Mouse (Mus musculus) liver (tissue): ENCODE results near the gene Cnn2.
"Not testable (repeated sequence)": the region's sequence is repeated elsewhere in the genome, so short reads cannot be mapped to it uniquely, and the experiment has no call there.

Source experiments
- DNase-seq: peaks from one replicate; pipeline ENCODE4 v3.0.0-alpha.2; 2020; ENCODE audit warnings: mixed read lengths

Gene Cnn2

GRCm38 (mm10) chr10:80020191-80020590 is 31.8 kb downstream of the Cnn2 start:
- DNase-seq, result no peak

DNA sequence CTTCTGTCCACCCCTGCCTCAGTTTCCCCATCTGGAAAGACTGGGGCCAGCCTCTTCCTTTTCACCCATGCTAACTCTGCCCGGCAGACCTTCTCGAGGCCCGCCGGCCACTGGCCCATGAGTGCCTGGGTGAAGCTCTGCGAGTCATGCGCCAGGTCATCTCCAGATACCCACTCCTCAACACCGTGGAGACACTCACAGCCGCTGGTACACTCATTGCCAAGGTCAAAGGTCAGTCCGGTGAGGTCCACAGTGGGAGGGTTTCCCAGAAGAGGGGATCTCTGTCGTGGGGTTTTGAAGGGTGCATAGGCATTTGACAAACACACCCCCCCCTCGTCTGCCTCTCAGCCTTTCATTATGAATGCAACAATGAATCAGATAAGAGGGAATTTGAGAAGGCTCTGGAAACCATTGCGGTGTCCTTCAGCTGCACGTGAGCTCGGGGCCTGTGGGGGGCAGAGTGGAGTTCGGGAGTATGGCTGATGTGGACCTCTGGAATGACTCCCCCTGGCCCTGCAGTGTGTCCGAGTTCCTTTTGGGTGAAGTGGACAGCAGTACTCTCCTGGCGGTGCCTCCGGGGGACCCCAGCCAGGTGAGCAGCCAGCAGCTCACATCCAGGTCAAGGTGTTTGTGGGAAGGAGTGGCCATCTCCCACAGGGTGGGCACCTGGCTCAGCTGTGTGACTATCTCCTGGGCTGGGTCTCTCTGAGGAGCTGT is 32.4 kb downstream of the Cnn2 start:
- no peak for DNase-seq

- DNase-seq, result no peak
These were observed 32.9 kb downstream of the Cnn2 start for GRCm38 (mm10) chr10:80021320-80021641.

DNA sequence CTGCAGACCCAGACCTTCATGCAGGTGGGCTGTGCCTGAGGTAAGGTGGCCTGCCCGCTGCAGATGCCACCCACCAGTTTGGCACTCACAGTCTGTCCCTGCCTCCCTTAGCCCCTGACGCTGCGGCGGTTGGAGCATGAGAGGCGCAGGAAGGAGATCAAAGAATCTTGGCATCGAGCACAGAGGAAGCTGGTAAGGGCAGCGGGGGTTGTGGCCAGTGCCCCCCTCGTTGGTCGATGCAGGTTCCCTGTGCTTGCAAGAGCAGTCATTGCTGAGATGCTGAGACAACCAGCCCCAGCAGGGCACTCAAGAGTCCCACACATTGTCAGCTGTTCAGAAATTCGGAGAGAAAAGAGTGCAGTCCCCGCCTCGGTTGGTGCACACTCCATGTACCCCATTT is 33.8 kb downstream of the Cnn2 start:
- no peak for DNase-seq

DNA sequence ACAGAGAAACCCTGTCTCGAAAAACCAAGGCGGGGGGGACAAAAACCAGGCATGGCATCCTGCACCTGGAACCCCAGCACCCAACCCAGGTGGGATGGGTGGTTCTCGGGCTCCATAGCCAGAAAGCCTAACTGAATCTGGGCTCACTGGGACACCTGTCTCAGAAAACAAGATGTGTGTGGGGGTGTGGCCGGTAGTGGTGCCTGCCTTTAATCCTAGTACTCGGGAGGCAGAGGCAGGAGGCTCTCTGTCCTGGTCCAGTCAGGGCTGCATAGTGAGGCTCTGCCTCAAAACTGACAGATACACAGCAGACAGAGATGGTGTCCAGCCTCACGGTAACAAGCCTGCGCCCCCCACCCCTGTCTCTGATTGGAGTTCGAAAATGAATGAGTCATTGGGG is 34.4 kb downstream of the Cnn2 start:
- DNase-seq, result no peak

DNA sequence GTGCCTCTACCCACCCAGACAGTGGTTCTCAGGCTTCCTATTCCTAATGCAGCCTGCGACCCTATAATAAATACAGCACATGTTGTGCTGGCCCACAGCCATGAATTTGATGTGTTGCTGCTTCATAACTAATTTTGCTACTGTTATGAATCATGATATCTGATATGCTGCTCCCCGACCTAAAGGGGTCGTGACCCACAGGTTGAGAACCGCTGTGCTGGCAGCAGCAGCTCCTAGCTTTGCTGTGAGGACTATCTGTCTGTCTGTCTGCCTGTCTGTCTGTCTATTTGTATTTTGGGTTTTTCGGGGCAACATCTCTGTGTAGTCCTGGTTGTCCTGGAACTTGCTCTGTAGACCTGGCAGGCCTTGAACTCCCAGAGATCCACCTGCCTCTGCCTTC is 35.4 kb downstream of the Cnn2 start:
- DNase-seq, result no peak

GRCm38 (mm10) chr10:80024229-80025043 is 36.1 kb downstream of the Cnn2 start:
- DNase-seq, result no peak

DNA sequence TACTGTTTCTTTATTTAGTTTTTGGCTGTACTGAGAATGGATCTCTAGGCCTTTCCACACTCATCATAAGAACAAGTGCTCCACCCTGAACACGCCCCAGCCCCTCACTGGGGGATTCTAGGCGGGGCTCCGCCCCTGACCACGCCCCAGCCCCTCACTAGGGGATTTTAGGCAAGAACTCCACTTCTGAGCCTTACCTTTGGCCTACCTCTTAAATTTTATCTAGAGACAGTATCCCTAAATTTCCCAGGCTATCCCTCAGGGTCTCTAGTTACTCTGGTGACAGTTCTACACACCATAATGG is 36.6 kb downstream of the Cnn2 start:
- no peak for DNase-seq

DNA sequence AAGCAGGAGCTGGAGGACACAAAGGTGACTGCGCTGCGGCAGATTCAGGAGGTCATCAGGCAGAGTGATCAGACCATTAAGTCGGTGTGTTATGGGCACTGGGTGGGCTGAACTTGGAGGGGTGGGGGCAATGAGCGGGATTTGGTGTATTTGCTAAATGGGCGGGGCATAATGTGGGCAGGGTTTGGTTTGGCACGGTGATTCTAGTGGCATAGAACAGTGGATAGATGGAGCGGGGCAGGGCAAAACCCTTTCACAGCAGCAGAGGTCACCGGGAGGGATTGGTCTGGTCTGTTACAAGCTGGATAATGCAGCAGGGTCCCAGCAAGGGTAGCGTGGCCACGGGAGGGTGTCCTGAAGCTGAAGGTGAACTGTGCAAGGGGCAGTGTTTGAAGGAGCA is 37.1 kb downstream of the Cnn2 start:
- no peak for DNase-seq

DNA sequence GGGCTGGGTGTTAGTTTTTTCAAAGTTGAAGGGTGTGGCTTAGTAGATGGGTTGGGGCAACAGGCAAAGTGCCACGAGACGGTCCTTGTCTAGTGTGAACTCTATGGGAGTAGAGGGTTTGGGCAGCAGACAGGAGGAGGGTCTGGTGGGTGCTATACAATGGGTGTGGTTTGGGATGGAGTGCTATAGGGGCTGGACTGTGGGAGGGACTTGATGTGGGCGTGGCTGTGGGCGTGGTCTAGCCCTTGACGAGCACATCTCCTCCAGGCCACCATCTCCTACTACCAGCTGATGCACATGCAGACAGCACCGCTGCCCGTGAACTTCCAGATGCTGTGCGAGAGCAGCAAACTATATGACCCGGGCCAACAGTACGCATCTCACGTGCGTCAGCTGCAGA is 37.5 kb downstream of the Cnn2 start:
- peak; percentile 72 for DNase-seq

DNA sequence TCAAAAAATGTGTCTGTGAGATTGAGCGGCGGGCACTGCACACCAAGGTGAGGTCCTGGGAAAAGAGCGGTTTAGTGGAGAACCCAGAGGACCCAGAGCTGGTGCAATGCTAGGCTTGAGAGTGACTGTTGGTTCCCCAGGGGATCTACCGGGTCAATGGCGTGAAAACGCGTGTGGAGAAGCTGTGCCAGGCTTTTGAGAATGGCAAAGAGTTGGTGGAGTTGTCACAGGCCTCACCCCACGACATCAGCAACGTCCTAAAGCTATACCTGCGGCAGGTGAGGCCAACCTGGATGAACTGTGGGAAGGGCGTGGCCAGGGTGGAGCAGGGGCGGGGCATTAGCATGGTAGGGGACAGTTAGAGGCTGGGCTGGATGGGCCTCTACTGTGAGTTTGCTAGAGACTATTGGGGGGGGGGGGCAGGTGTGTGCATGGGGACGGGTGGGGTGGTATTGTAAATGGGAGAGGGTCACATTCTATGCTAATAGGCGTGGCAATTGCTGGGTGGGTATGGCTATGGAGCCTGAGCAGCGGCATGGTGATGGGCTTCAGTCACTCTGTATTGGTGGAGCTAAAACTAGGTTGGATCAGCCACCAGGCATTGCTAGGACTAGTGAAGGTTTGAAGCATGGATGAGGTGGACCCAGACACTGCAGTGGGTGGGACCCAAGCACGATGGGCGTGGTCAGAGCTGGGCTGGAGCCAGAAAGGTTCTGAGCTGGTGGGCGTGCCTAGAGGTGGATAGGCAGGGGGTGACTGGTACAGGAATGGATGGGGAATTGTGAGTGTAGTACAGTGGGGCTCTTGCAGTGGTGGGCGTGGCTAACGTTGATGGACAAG is 39.5 kb downstream of the Cnn2 start:
- DNase-seq, result peak; percentile 71

DNA sequence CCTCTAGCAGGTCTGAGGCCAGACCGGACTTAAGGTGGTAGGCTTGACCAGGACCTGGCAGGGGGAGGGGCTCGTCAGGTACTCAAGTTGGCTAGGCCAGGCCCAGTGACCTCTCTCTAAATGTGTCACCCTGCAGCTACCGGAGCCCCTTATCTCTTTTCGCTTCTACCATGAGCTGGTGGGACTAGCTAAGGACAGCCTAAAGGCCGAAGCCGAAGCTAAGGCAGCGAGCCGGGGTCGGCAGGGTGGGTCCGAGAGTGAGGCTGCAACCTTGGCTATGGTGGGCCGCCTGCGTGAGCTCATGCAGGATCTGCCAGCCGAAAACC is 40.1 kb downstream of the Cnn2 start:
- DNase-seq, result no peak

DNA sequence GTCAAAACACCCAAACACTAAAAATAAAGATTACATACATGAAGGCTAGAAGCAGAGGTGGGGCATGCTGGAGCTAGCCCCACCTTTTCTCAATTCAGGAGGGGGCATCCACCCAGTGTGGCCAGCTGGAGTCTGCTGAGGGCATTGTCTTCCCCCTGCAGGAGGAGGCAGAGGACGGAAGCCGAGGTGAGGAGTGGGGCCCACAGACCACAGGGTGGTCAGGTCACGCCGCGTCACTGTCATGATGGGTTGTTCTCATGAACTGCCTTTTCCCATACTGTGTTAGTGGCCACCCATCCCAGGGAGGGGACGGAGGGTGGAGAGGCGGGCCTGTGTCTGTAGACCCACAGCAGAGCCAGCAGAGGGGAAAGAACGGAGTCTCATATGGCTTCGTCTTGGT is 41.8 kb downstream of the Cnn2 start:
- no peak for DNase-seq

- no peak for DNase-seq
These were observed 42.4 kb downstream of the Cnn2 start for GRCm38 (mm10) chr10:80030736-80031135.

GRCm38 (mm10) chr10:80032799-80033480 is 44.6 kb downstream of the Cnn2 start:
- peak; percentile 58 for DNase-seq

DNA sequence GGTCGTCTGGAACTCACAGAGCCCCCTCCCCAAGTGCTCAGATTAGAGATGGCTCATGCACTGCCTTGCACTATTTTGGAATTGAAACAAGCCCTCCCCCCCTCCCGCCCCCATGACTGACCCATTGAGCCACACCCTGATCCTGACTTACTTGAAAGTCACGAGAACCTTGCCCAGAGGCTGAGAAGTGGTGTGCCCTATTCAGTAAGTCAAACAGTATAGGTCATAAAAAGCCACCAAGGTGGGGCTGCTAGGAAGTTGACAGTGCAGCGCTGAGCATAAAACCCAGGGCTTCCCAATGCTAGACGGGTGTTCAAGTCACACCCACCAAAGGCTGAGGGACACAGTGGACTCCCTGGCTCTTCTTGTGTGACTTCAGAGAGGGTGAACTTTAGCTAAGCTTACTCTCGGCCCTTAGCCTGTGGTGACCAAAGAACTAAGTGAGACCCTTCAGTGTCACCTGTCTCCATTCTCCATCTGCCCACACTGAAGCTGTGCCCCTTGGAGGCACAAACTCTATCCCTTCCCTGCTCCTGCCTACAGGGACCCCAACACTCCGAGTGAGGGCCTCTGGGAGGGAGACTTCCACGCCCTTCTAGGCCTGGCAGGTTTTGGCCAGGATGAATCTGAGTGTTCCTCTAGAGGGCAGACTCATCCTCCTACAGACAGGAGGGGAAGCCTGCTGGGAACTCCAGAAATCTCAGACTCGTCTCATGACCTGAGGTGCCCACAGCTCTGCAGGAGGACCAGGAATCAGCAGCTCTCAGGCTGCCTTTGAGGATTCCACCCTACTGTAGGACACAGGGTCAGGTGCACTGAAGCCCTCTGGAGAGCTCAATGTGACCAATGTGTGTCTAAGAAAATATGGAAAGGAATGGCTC is 45.4 kb downstream of the Cnn2 start:
- DNase-seq, result peak; percentile 45

- no peak for DNase-seq
These were observed 46.8 kb downstream of the Cnn2 start for GRCm38 (mm10) chr10:80035148-80035547.

DNA sequence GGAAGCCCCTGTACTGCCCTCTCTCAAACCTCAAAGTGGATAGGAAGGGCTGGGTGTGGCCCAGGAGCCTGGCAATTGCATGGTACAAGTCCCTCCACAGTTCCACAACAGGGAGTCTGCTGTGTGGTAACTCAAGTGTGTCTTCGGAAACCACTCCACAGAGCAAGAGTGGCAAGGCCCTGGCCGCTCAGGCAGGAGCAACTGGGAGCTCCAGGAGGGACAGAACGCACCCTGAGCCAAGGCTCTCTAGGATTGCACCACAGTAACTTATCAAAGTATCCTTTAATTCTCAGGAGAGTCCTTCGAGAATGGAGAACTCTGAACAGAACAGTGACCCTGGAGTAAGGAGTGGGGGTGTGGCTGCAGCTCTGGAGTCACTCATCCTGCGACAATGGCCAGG is 47.3 kb downstream of the Cnn2 start:
- no peak for DNase-seq

GRCm38 (mm10) chr10:80036832-80037231 is 48.4 kb downstream of the Cnn2 start:
- DNase-seq, result no peak

GRCm38 (mm10) chr10:80039559-80039979 is 51.2 kb downstream of the Cnn2 start, which contains the start of gene Polr2e:
Gene Polr2e (minus strand): TSS chr10:80039795.
- DNase-seq, result peak; percentile 97

DNA sequence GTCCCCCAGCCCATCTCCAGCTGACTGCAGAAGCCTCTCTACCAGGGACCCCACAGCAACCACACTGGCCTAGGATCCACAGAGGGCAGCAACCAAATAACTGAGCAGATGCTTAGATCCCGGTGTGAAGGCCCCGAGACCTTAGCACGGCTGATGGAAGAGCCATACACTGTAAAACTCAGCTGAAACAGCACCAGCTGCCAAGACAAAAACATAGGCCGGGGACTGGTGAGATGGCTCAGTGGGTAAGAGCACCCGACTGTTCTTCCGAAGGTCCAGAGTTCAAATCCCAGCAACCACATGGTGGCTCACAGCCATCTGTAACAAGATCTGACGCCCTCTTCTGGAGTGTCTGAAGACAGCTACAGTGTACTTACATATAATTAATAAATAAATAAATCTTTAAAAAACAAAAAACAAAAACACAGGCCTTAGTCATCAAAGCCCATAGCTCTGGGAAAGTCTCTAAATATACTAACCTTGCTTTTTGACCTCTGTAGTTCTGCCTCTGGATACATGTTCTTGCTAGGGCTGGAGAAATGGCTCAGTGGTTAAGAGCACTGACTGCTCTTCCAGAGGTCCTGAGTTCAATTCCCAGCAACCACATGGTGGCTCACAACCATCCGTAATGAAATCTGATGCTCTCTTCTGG is 53.2 kb downstream of the Cnn2 start:
- DNase-seq, result not testable (repeated sequence)

GRCm38 (mm10) chr10:80044087-80044486 is 55.7 kb downstream of the Cnn2 start:
- DNase-seq, result peak; percentile 37
